Mouse (Mus musculus) induced T-regulatory cell, adult 2 months (primary cell): ENCODE results near the gene Zbtb26.

Experiments
- DNase-seq: peaks from one replicate; pipeline ENCODE4 v3.0.0-alpha.2; 2012; ENCODE audit warnings: low read depth

Zbtb26 gene

DNA sequence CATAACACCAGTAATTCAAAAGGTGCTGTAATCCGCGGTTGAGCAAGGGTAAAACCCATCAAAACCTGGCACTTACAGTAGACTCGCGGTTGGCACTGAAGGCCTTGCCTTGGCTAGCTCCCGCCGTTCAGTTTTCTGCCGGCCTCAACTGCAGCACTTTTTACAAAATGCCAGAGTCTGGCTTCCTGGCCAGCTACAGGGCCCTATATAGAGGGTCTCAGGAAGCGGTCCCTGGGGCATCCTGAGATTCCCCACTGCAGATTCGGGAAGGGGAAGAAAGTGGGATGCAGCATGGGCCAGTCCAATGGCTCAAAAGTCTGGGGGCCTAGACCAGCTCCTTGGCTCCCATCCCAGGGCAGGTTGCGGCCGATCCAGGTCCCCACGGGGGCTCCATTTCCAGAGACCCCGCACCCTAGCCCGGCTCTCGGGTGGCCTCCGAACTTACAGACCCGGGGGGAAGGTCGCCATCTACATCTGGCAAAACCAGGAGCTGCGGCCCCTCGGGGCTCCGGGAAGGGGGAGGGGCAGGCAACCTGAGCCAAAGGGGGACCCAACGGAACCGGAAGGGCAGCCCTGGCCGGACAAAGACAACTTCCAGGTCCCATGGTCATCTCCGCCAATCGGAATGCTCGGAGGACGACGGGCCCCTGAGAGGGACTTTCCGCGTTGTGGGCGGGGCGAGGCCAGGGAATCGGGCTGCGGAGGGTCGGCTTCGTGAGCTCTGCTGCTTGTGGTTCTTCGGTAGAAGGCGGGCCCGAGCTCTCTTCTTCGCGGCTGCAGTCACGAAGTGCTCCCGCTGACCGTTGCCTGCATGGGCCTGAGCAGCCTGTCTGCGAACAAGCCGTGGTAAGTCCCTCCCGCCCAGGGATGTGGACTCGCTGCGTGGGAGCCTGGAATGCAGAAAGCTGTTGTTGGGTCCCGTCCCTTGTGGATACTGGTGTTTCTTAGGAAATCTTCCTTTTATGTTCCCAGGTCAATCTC is at the start of gene Zbtb26, which contains the start of the genes Zbtb6 and Rabgap1:
Zbtb26 (minus strand) TSS at position 525 of the 981 bp plus-strand sequence.
Zbtb6 (minus strand) TSS at position 561 of the 981 bp plus-strand sequence.
Rabgap1 (plus strand) TSS at position 669 of the 981 bp plus-strand sequence.
- peak; percentile 97 for DNase-seq

DNA sequence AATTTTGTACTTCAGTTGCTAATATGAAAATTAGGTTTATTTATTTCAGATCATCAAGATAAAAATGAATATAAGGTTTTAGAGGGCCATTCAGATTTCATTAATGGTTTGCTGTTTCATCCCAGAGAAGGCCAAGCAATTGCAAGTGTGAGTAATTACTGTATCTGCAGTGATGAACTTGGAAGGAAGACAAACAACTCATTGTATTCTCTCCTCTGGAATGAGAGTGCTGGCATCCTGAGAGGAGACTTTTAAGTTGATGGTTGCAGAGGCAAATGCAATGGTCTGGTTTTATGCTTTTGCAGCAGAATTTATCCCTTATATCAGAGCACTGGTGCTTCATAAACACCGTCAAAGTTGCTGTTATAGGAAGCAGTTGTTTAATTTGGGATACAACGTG is 46.0 kb upstream of the Zbtb26 start:
- DNase-seq, result no peak

DNA sequence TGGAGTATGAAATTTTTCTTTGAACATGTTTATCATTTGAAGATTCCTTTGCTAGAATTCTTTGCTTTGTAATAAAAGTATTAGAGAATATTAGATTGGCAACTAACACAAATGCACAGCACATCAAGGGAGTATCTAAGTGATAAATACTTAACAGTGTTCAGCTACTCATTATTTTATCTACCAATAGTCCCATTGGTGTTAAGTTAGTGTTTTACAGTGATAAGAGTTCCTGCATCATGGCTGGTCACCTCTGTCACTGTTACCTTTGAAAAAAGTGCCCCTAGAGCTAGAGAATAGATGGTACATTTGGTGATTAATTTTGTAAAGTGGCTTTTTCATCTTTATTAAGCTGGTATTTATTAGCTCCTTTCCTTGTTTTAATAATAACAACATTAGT is 43.5 kb upstream of the Zbtb26 start:
- DNase-seq, result no peak

DNA sequence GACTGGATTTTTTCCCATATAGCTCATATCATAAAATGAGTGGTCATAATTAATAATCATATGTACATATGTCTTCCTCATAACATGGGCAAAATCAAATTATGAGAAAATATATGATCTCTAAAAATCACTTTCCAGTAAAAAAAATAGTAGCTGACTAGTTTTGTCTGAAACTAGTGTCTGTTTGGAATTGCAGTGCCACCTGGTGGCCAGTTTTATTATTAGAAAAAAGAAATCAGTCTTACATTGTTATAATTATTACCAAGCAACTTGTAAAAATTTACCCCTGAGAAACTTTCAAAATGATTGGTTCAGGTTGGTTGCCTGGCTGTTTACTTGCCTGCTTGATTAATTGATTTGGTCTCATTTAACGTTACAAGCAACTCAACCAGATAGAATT is 42.4 kb upstream of the Zbtb26 start:
- DNase-seq, result peak; percentile 77

DNA sequence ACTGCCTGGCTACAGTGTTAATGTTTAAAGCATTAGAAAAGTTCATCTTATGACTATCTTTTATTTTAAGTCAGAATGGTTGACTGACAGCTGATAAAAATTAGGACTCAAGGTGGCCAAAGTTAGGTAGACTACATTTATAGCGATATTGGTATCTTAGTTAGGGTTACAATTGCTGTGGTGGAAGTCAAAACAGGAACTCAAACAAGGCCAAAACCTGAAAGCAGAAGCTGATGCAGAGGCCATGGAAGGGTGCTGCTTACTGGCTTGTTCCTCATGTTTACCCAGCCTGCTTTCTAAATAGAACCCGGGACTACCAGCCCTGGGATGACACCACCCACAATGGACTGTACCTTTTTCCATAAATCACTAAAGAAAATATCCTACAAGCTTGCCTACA is 41.2 kb upstream of the Zbtb26 start:
- DNase-seq, result no peak

DNA sequence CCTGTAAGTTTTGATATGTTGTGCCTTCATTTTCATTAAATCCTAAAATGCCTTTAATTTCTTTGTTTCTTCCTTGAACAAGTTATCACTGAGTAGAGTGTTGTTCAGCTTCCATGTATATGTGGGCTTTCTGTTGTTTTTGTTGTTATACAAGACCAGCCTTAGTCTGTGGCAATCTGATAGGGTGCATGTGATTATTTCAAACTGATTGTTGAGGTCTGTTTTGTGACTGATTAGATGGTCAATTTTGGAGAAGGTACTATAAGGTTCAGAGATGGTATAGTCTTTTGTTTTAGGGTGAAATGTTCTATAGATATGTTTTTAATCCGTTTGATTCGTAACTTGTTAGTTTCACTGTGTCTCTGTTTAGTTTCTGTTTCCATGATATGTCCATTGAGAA is 37.1 kb upstream of the Zbtb26 start:
- no peak for DNase-seq

DNA sequence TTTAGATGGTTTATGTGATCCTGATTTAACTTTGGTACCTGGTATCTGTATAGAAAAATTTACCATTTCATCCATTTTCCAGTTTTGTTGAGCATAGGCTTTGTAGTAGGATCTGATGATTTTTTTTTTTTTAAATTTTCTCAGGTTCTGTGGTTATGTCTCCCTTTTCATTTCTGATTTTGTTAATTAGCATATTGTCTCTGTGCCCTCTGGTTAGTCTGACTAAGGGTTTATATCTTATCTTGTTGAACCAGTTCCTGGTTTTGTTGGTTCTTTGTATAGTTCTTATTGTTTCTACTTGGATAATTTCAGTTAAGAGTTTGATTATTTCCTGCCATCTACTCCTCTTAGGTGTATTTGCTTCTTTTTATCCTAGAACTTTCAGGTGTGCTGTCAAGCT is 36.6 kb upstream of the Zbtb26 start:
- no peak for DNase-seq

DNA sequence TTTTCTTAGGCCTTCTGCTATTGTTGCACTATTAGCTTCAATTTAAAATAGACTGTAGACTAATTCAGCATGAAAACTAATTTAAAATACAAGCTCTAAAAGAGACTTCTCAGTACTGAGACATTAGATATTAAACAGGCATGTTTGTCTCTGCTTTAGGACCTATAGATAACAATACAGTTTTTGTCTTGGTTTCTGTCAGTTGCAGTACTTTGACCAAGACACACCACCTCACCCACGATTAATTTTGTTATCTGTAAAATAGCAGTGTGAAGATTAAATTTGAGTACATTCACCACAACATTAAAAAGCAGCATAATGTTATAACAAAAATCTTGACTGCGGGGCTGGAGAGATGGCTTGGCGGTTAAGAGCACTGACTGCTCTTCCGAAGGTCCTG is 23.3 kb upstream of the Zbtb26 start:
- no peak for DNase-seq

DNA sequence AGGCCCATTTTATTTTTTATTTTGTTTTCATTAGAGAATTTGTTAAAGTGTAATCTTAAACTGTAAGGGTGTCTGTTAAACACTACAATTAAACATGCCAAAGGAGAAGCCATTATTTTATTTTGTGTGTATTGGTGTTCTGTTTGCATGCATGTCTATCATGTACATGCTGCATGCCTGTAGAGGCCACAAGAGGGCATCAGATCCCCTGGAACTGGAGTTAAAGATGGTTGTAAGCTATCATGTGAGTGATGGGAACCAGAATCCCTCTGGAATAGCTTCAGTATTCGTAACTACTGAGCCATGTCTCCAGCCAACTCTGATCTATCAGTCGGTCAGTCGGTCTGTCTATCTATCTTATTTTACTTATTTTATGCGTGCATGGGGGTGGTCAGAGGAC is 17.8 kb upstream of the Zbtb26 start:
- no peak for DNase-seq

DNA sequence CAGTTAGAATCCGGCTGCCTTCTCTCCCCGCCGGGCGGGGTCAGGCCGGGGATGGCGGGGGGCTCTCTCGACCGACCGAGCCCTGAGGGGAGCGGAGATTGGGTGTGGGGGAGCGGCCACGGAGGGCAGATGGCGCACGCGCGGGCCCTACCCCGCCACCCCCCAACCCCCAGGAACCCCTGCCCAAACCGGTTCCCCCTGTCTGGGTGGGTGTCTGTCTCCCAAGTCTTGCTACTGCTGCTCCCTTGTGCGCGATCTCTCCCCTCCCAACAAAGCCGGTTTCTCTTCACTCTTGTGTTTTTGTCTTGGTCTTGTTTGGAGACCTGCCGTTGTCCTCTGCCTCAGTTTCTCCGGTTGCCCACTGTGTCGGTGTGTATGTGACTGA is 9.4 kb upstream of the Zbtb26 start:
- DNase-seq, result no peak

DNA sequence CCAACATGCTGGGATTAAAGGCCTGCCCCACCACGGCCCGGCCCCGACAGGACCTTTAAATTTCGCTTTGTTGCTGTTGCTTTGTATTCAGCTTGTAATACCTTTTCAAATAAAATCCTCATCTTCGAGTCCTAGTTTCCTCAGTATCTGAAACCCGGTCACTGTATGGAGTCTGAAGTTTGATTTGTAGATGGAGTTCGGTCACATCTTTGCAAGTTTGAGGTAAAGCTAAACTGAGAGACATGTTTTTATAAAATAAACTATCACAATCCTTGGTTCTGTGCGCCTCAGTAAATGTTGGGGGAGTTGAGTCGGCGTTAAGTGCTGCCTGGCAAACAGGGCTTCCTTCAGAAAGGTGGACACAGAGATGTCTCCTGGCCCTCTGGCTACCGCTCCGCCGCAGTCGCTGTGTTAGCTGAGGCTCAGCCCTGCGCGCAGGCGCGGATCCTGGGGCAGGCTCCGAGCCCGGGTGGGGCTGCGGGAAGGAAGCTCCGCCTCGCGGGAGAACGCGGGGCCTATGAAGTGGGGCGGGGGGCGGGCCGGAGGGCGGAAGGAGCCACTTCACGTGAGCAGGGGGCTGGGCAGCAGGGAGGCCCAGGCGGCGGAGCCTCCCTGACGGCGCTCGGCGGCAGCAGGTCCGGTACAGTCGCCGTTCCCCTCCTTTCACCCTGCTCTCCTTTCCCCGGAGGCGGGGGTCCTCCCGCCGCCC is 8.9 kb upstream of the Zbtb26 start:
- DNase-seq, result peak; percentile 96

DNA sequence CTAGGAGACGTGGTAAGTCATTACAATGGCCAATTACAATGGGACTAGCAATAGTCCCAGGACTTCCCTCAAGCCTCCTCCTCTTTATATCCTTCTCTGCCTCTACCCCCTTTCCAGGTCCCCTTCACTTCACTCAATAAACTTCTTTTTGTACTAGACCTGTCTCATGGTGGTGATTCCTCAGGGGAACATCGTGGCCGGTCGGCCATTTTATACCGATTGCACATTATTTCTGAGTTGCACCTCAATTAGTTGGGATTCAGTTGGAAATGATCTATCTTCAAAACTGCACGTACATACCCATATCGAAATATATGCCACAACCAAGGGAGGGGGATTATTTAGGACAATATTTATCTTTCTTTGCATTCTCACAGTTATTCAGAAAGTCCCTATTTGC is 11.3 kb downstream of the Zbtb26 start:
- no peak for DNase-seq

DNA sequence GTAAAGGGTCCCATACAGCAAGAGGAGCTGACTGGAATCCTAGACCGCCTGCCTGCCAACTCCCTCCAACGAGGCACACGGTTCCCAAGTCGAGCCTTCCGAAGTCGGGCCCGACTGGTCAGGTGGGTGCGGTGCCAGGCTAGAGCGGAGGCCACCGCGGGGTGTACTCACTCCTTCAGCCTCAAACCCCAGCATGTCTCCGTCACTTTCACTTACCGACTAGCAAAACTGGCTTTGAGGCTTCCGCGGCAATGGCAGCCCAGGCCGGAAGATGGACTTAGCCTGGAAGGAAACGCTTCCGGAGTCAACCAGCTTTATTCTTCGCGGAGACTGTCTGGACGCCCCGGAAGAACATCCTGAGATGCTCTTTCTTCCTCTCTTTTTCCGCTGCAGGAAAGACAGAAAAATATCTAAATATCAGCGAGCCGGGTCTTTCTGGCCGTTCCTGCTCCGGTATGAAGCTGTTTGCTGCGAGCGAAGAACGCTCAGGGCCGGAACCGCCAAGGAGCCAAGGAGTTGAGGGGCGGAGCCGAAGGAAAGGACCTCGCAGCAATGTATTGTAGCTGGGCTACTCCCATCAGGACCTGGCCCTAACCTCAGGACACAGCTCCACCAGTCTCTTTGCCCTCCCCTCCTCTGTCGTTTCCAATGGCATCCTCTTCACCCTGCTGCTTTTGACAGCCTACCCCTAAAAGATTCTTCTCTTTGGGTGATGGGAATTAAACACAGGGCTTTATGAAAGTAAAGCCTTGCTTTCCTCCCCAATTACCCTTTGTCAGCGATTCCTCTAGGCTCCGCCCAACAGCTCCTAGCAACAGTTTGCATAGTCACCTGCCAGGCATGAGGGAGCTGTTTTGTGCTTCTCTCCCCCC is 12.1 kb downstream of the Zbtb26 start:
- peak; percentile 95 for DNase-seq

DNA sequence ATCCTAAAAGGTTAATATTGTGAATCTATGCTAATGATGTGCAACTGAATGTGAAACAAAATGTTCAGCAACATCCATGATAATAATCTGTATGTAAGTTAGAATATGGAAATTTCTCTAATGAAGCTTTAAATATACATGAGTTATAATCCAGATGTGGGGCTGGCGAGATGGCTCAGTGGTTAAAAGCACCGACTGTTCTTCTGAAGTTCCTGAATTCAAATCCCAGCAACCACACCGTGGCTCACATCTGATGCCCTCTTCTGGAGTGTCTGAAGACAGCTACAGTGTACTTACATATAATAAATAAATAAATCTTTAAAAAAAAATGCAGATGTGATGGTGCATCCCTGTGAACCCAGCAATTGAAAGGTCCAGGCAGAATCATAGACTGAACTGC is 19.3 kb downstream of the Zbtb26 start:
- DNase-seq, result peak; percentile 47

DNA sequence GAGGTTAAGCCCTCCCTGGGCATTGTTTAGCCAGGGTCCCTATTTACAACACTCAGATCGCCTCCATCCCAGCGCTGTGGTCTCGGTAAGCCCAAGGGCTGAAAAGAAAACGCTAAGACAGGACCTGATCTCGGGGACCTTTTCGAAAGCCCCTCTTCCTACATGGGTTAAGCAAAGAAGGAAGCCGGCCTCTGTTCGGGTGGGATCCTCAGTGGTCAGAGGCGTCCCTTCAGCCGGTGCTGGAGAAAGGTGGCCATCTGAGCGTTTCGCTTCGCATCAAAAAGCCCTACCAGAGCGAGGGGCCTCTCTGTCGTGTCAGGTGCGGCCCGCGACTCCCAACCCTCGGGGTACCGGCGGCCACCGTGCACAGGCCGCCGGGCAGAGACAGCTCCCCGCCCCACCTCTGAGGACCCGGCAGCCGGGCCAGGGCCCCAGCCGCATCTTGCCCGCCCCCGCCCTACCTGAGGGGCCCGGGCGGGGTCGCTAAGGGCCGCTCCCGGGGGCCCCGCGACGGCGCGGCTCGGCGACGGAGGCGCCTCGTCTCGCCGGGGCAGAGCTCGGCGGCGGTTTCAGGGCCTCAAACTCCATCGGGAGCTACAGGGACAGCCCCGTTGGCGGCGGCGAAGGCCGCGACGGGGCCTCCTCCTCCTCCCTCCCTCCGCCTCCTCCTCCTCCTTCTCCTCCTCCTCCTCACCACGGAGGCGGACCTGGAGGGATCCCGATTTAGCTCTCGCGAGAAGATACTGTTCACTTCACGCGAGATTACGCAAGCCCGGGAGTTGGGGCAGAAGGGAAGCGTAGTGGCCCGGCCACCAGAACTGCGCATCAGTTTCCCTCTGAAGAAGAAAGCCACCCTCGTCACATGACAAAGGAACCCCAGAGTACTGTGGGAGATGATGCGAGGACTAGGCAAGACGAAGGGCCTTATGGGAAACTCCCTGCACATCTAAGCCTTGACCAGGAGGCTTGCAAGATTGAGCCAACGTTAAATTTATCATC is 20.3 kb downstream of the Zbtb26 start, which contains the start of gene Rc3h2:
Rc3h2 (minus strand) TSS at position 598 of the 999 bp plus-strand sequence.
- DNase-seq, result peak; percentile 99

DNA sequence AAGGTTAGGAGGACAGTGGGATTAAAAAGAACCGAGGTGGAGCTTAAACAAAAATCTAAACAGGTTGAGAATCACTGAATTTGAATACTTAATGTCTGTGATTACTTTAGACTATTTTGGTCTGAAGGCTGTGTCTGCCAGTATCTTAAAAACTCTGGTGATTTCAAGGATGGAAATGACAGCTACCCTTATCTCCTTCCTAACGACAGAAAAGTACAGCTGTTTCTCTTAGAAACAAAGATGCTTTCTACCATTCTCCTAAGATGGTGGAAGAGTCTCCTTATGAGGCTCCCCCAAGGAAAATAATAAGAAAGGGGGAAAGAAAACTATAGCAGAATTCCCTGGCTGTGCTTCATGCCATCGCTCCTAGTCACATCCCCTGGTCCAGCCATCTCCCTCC is 21.0 kb downstream of the Zbtb26 start:
- DNase-seq, result peak; percentile 58

DNA sequence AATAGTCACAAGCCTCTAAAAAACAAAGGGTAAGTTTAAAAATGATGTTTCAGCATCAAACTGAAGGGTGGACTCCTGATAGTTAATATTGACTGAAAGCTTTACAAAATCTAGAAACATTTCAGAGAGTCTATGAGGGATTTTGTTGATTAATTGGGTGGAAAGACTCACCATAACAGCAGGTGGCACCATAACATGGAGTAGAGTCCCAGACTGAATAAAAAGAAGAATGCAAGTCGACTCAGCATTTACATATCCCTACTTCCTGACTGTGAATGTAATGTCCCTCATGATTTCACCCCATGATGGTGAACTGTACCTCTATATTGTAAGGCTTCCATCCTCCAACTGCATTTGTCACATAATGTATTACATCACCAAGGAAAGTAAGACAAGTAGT is 47.4 kb downstream of the Zbtb26 start:
- peak; percentile 32 for DNase-seq

DNA sequence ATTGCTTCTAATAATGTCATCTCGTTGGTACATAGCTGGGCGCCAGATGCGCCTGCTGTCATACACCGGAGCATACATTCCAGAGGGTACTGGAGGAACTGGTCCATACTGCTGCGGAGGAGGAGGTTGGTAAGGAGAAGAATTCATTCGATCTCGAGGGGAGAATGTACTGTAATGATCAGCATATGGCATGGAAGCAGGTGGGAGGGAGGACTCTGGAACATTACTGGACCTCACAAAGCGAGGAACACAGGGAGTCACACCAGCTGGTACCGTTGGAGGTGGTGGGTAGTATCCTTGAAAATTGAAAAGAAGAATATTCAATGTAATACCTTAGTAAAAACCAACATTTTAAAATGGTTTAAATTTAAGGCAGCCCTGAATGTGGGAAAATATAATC is 60.0 kb downstream of the Zbtb26 start:
- DNase-seq, result no peak
